Mouse (Mus musculus) adrenal gland, postnatal 4 days (tissue): ENCODE measurements at regions not wholly inside any gene's neighbourhood (a gene's known extent, or its start where the extent isn't known, plus 50 kb on each side); places are given as distances from the start of the nearest gene placed in this dataset.
A peak's percentile ranks its signal among the peaks of the same experiment; 100 is the strongest.

Experiments used
- DNase-seq, 2 experiments: peaks; one replicate each; pipeline ENCODE4 v3.0.0; 2021 to 2022; ENCODE audit warnings: low spot score in 2 of 2, mixed read lengths in 2 of 2

DNA sequence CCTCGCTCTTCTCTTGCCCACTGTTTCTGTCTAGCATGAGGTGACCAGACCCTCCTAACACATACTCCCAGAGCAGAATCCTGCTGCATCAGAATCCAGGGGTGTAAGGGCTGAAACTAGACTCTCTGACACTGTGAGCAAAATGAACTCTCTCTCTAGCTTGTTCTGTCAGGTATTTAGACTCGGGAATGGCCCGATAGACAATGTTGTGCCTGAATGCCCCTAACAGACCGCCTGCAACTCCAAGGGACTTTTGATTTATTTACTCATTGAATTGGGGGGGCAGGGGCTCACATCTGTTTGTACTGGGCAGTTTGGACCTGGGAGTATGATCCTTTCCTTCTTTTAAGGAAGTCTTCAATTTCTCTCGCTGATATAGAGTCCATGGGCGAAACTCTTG, 469.3 kb upstream of the Trpc7 start:
- DNase-seq: no peak

DNA sequence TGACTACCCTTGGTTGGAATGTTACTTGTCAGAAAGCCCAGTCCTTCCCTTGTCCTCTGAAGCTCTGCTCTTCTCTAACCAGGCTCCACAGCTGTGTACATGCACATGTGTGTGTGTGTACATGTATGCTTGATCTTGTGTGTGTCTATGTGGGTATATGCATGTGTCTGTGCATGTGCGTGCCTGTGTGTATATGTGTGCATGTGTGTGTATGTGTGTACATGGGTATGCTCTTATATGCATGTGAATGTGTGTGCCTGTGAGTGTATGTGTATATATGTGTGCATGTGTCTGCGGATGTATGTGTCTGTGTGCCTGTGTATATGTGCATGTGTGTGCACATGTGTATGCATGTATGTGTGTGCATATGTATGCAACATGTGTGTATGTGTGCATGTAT, 468.6 kb upstream of the Trpc7 start:
- no peak for DNase-seq

DNA sequence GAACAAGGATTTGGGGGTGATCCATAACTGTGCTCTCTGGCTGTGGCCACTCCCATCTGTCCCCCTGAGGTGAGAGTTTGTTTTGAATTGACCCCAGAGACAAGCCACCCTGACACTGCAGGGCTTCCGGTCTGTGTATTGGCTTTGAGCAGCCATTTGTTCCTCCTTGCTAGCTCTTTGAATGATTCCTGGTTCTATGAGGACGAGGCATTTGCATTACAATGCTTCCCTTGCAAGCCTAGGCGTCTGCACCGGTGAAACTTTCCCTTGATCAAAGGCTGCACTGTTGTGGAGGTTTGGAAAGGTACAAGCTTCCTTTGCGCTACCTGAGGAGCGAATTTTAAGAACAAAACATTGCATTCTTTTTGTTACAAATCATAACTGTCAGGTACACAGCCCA, 466.8 kb upstream of the Trpc7 start:
- DNase-seq: no peak

DNA sequence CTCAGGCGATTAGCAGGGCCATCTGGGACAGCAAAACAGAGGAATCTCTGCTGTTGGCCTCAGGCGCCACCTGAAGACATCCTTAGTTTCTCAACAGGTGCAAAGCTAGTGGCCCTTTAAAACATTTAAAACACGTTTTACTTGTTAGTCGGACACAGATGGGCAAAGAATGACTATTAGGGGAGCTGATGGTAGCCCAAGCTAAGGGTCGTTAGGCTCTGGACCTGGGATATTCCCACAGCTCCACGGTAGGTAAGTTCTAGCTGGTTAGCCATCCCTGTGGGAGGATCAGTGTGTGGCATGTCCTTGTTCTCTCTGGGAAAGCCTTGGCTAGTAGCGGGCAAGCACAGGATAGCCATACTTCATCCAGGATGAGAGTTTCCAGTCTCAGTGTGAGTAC, 465.5 kb upstream of the Trpc7 start:
- no peak for DNase-seq

DNA sequence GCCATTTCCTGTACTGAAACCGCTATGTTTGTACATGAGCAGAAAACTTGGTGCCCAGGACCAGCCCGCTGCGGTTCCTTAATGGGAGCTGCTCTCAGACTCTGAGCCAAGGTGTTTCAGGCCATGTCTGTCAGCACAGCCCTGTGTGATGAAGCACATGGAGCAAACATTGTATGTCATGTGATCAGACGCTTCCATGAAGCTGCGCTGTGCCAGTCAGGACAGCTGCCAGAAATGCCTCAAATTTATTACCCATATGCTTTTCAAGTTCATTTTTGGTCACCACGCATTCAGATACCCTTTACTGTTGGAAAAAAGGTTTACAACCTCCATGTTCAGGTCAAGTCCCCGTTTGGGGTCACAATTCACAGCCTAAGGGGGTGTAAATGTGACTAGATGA, 458.8 kb upstream of the Trpc7 start:
- no peak for DNase-seq

DNA sequence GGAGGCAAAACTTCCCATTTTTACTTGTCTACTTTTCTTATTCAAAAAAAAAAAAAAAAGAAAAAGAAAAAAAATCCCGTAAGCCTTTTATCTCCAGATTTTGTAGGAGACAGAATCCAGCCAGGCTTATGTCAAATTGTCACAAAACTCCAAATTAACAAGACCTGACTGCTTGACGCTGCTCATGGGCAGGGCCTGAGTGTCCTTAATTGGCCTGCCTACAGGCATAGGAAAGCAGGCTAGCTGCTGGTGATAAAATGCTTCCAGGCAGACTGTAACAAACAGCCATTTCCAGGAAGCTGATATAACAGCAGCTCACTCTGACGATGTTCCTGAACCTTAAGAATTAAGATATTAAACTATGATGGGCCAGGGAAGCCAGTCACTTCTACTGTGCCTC, 458.2 kb upstream of the Trpc7 start:
- no peak for DNase-seq

DNA sequence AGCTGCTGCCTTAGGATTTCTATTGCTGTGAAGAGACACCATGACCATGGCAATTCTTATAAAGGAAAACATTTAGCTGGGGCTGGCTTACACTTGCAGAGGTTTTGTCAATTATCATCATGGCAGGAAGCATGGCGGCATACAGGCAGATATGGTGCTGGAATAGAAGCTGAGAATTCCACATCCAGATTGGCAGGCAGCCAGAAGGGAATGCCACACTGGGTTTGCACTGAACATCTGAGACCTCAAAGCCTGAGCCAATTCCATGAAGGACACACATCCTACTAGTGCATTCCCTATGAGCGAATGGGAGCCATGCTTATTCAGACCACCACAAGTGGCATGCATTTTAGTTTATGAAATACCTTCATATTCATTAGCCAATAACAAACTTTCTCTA, 455.0 kb upstream of the Trpc7 start:
- no peak for DNase-seq

DNA sequence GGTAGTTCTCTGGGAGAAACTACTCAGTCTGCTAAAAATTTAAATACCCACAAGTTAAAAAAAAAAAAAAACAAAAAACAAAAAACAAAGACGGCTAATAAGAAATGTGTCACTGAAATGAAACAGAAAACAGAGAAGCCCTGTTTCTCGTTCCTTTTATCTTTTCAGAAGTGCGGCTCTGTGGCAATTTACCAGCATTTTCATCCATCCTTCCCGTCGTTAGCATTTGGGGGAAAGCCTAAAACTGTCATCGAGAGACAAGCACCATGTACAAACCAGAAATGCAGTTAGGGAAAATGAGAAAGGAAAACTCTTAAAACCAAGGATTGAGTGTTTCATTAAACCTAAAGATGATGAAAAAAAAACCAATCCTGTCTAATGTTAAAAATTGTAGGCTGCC, 442.9 kb upstream of the Trpc7 start:
- DNase-seq: no peak

DNA sequence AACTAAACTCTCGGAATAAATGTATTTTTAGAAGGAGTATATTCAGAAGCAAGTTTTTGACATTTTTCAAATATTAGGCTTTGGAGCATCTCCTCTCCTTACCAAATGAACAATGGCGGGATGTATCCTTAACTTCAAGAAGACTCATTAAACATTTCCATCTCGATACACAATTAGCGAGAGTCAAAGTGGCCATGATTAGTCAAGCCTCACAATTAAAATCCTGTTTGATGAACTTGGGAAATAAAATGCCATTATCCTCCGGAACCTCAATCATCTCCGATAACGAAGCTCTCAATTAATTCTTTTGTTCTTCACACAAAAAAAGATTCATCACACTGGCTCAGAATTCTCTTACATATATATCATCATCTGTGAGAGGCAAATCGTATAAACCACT, 440.8 kb upstream of the Trpc7 start:
- DNase-seq: no peak

DNA sequence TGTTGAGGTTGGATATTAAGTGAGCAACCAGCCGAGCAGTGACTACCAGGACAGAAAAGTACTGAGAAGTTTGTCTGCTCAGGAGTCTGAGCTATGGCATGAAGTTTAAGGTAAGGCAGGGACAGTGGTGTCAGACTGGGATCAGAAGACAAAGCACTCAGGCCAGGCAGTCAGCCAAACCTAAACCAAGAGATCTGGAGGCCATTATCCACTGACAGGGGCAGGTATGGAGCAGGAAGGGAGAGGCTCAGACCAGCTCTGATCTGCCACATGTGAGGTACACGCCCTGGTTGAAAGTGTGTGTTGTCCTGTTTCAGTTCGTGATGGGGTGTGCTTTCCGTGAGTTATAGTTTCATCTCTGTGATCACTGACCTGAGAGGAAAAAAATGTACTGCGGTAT, 437.2 kb upstream of the Trpc7 start:
- no peak for DNase-seq

DNA sequence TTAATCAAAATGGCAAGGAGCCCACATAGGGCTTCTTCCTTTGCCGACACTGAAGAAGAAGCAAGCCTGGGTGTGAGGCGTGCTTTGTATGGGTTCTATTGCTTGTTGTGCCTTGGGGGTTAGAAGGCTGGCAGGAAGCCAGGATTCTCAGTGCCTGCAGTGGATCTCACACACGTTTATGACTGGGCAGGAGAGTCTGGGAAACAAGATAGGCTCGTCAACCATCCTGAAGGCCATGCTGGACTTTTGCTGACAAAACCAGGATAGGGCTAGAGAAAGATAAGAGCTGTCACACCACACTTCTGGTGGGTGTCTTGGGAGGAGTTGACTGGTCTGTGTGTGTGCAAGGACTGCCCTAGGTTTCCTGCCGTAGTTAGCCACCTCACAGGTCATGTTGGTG, 436.1 kb upstream of the Trpc7 start:
- no peak for DNase-seq

DNA sequence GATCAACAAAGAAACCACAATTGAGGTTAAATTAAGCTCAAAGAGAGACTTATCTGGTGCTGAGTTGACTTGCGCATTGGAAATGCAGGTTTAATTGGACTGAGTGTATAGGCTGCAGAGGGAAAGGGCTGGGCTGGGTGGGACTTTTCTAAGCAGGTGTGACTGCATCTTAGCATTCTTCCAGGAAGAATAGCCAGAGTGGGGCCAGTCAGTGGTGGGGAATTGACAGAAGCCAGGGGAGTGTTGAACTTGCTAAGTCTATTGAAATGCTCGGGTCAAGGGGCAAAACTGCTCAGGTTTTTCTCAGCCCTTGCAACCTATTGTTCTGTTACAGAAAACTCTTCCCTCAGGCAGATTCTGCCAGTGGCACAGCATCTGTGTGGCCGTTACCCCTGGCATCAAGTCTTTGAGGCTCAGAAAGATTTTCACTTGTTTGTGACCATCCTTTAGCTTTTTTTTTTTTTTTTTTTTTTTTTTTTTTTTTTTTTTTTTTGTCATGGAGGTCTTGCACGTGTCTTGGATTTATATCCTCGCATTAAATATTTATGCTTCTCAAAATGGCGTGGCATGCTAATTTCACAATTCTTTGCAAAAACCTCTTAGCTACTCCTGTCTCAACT, 429.6 kb upstream of the Trpc7 start:
- DNase-seq: no peak

DNA sequence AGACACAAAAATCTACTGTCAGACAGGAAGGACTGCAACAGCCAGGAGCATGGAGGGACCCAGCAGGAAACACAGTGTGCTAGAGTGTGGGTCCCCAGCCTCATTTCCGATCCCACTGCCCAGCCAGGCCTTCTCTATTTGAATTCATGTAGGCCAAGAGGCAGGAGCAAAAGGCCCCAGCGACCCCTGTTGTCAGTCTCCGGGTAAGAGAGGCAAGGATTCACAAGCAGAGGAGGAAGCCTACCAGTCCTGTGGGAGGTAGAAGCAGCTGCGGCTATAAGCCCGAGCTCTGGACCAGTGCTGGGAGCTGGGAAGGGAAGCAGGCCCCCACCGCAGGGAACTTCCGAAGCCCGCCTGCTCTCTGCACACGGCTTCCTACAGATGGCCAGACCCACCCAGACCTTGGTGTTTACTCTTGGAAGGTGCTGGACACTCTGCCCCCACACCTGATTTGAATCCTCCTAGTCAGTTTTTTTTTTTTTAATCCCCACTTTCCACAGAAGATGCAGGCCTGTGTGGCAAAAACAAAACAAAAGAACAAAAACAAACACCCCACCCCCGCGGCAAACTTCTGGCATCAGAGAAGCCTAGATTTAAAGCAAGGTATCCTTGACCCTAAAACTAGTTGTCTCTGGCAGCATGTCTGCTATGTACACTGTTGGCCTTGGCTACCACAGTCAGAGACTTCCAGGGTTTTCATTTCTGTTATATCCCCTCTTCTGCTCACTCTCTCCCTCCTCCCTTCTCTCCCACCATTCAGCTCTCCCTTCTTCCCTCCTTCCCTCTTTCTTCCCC, 420.6 kb upstream of the Trpc7 start:
- no peak for DNase-seq

DNA sequence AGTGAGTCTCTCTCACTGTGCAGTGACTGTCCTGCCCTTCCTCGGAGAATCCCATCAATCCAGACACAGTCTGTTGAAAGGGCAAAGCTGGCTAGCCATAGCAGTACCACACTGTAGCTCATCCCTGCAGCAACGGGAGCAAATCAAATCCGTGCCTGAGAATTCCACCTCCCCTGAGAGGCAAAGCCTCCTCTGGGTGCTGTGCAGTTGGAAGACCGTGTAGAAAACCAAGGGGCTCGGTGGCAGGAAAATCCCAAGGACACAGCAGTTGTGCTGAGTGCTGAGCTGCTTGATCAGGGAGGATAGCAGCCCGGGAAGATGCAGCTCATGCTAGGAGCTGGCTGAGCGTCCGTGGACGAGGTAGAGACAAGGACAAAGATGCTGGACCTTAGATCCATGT, 418.7 kb upstream of the Trpc7 start:
- peak in 1 of 2 experiments; percentile 5 for DNase-seq

DNA sequence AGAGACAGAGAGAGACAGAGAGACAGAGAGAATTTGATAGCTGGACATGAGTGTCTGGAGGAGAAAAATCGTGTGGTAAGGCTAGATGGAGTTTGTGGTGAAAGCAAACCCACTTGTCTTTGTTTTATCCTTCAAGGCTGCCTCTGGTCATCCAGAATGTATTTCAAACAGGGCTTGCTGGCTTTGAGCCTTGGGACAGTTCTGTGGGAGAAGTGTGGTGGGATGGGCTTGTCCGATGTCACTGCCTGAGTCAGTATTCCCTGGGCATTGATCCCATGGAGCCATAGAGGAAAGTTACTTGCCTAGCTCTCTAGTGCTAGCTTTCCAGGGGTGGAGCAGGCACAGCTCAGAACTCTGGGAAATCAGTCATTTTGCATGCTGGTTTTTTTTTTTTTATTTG, 417.9 kb upstream of the Trpc7 start:
- DNase-seq: no peak

DNA sequence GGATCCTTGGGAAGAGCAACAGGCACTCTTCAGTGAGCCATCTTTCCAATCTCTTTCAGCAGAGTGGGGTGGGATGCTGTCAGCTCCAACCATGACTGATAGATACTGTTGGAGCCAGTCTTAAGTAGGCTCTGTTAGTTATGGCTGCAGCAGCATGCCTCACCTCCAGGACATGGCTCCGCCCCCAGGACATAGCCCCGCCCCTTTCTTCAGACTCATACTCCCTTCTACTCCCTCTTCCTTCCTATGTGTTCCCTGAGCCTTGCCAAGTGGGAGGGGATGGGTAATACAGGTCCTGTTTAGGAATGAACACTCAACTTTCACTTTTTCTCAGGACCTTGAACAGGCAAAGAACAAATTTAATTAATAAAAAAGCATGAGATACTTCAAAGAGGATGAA, 415.4 kb upstream of the Trpc7 start:
- DNase-seq: no peak

DNA sequence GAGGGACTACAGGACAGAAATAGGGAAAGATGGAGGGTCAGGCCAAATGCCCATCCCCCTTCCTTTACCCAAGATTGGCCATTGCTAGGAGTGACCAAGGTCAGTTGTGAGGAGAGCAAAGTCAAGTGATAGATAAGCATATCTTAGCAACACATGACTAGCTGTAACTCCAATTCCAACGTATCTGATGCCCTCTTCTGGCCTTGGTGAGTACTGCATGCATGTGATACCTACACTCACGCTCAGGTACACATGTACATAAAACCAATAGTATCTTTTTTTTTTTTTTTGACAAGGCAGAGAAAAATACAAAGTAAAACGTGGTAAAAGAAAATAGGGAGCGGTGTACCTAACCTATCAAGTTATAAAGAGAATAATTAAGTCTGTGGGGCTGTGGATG, 413.8 kb upstream of the Trpc7 start:
- no peak for DNase-seq

DNA sequence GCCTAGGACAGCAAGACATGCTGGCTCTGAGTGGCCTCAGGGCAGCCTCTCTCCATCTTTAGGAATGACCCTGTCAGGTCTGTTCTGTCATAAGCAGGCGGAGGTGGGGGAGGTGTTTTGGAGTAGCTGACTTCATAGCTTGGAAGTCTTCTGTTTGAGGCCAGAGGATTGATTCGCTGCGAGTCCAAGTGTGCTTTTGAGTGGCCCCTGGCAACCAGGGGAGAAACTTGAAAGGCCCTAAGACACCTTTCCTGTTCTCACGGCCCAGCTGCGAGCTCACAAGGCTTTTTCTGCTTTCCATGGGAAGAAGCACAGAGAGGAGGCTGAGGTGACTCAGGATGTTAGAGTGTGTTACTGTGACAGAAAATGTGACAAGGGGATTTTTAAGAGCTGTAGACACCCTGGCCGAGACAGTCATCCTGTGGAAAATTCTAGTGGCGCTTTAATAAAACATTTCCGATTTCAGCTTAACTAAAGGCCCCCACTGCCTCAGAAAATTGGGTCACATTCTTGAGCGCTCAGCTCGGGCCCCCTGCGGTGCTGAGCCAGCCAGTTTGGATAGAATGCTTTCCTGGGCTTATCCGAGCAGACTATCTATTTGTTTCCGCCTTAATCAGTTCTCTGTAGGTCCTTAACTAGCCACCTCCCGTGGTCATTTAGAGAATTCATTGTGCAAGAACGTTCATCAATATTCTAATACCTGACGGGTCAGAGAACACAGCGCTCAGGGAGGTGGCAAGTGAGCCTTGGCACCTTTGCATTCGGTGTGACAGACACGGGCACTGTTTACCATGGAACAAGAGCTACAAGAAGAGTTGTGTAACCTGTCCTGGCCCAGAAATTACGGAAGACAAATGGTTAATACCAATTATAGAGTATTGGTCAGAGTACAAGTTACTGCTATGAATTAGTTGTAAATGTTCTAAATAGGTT, 412.4 kb upstream of the Trpc7 start:
- DNase-seq: no peak

DNA sequence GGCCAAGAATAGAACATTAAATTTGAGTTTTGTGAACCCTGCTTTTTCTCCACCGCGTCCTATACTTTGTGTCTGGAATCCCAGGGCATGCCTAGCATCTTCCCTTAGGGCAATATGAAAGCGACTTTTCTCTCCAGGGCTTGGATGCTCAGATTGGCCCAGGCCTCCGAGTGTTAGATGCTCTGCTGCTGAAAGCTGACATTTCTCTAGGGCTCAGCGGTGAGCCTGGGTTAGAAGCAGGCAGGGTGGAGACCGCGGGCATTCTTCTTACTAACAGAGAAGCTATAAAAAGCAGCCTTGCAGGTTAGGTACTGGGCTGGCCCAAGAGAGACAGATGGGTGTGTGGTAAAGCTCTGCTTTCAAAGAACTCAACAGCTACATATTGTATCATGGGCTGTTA, 409.8 kb upstream of the Trpc7 start:
- DNase-seq: no peak

DNA sequence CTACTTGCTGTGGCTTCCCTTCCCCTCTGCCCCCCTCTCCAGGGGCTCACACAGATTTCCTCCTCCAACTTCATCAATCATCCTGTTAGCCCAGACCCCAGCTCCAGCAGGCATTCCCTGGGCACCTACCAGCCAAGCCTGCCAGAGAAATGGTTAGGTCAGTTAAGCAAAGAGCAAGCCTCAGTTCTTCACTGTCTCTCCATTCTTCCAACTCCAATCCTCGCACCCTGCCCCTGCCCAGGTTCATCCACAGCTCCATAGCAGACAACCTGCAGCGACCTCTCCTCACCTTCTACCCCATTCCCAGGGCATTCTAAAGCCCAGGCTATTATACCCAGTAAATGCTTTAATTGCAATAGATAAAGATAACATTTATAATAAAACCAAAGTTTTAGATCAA, 408.0 kb upstream of the Trpc7 start:
- no peak for DNase-seq

DNA sequence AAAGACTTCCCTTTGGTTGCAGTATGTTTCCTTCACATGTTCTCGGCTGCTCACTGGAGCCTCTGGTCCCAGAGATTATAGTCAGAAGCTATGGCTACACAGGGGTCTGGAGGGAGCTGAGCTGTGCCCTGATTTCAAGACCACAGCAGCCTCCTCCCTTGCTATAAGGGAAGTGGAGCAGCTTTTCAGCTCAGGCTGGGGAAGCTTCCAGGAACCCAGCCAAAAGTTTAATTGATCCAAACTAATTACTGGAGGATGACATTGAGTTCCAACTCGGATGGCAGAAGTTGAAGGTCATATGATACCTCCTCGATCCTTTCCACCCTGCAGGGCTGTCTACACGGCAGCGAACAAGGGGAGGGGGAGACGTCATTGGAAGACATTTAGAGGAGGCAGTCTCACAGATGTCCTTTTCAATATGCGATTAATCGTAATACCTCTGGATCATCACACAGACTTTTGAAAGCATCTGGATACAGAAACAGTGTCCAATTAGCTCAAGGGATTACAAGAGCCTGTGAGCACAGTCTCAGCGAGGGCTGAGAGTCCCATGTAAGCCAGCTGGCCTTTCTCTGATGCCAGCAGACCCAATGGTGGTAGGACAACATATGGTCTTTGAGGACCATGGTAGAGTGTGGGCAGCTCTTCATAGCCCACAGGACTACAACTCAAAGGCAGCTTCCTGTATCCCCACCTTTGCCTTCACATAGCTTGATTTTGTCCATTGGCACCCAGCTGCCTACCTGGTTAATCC, 396.1 kb upstream of the Trpc7 start:
- no peak for DNase-seq
